Mouse (Mus musculus): Measurements from ENCODE around the gene Brdt. TPM values are rescaled to one million over a fixed set of nuclear protein-coding genes. Genes with fewer than 3 reads are reported as not detected.
A peak's percentile ranks its signal among the peaks of the same experiment; 100 is the strongest.
"Not testable (repeated sequence)": the region's sequence is repeated elsewhere in the genome, so short reads cannot be mapped to it uniquely, and the experiment has no call there.

The Brdt gene
- polyA plus RNA-seq, 1 experiment from 2014 or later, result 0.96 TPM

- Histone ChIP-seq H3K9ac (ENCODE audit: low read length) (peak overlapping the region; percentile 69), H3K27me3 (ENCODE audit: control insufficient read depth, insufficient read depth, low read length) (no peaks in the 10 kb centered on the region), H3K36me3 (ENCODE audit: control insufficient read depth, insufficient read depth) (no peaks in the 10 kb centered on the region), H3K27ac (ENCODE audit: low read length) (peak overlapping the region; percentile 73), H3K9me3 (replicated peaks; ENCODE audit: control insufficient read depth, low read length) (no peaks in the 10 kb centered on the region), H3K4me2 (ENCODE audit: low read depth, low read length) (peak overlapping the region; percentile 63), H3K4me3 (ENCODE audit: low read length) (peak overlapping the region; percentile 66), H3K4me1 (ENCODE audit: control insufficient read depth, insufficient read depth, low read length) (peaks cover 3% of the 10 kb centered on the region; the same call in 1 of the 2 replicates)
- WGBS, result under 1% methylated on average over 33 of the region's 40 CpGs
- ATAC-seq (replicated peaks; ENCODE audit: extremely low read depth, insufficient read depth, low FRiP score), result peak; percentile 94
Measured at GRCm38 (mm10) chr5:107359395-107360053, 28.6 kb downstream of the Brdt start.

GRCm38 (mm10) chr5:107360054-107360730 lies 29.2 kb downstream of the Brdt start:
- ATAC-seq (replicated peaks; ENCODE audit: extremely low read depth, insufficient read depth, low FRiP score), result no peak
- H3K9me3 ChIP-seq (replicated peaks; ENCODE audit: control insufficient read depth, low read length), result no peaks in the 10 kb centered on the region
- H3K36me3 ChIP-seq (ENCODE audit: control insufficient read depth, insufficient read depth), result no peaks in the 10 kb centered on the region
- peak overlapping the region; percentile 66 for H3K4me3 ChIP-seq (ENCODE audit: low read length)
- no peaks in the 10 kb centered on the region for H3K27me3 ChIP-seq (ENCODE audit: control insufficient read depth, insufficient read depth, low read length)
- peak overlapping the region; percentile 73; the same call in 1 of the 2 replicates for H3K27ac ChIP-seq (ENCODE audit: low read length)
- H3K4me1 ChIP-seq (ENCODE audit: control insufficient read depth, insufficient read depth, low read length), result peaks cover 3% of the 10 kb centered on the region; the same call in 1 of the 2 replicates
- H3K4me2 ChIP-seq (ENCODE audit: low read depth, low read length), result peak overlapping the region; percentile 63
- H3K9ac ChIP-seq (ENCODE audit: low read length), result peak overlapping the region; percentile 69
- 31% methylated on average over 9 of the region's 9 CpGs for WGBS

DNA sequence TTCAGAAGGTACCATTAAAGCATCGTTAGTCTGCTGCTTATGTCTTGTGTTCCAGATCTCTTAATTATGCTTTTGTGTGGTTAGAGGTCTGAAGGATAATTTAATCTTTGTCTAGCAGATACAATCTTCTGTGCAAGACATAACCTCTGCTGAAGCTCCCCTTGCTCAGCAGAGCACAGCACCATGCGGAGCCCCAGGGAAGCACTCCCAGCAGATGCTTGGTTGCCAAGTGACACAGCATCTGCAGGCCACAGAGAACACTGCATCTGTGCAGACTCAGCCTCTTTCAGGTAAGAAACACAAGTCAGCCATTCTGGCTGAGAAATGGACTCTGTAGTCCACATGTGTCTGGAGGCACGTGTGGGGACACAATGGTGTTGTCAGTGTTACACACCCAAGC lies 39.1 kb downstream of the Brdt start:
- ATAC-seq (replicated peaks; ENCODE audit: extremely low read depth, insufficient read depth, low FRiP score), result no peak
- WGBS, result 73% methylated on average over 3 of the region's 3 CpGs

DNA sequence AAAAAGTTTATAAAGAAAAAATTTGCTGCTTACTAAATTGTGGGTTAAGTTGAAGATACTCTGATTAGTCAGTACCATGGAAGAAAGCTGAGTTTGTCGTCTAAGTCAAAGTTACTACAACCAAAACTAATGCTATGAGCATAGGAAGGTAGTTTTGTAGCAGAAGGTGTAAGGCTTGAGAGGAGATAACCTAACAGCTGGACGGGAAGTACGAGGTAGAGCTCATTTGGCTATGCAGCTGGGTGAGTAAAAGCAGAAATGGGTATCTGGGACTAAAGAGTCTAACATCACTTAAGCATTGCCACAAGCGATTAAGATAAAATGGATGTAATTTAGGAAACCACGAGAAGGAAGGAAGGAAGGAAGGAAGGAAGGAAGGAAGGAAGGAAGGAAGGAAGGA lies 40.4 kb downstream of the Brdt start:
- Histone ChIP-seq H3K4me1 (ENCODE audit: control insufficient read depth, insufficient read depth, low read length) (no peaks in the 10 kb centered on the region), H3K27me3 (ENCODE audit: control insufficient read depth, insufficient read depth, low read length) (no peaks in the 10 kb centered on the region), H3K4me2 (ENCODE audit: low read depth, low read length) (no peak overlapping the region), H3K36me3 (ENCODE audit: control insufficient read depth, insufficient read depth) (no peaks in the 10 kb centered on the region; the same call in 1 of the 2 replicates), H3K27ac (ENCODE audit: low read length) (no peak overlapping the region), H3K4me3 (ENCODE audit: low read length) (no peak overlapping the region), H3K9me3 (replicated peaks; ENCODE audit: control insufficient read depth, low read length) (no peaks in the 10 kb centered on the region), H3K9ac (ENCODE audit: low read length) (no peak overlapping the region)
- 80% methylated on average over 5 of the region's 5 CpGs for WGBS
- ATAC-seq (replicated peaks; ENCODE audit: extremely low read depth, insufficient read depth, low FRiP score), result no peak

More for the DNA sequence above, 39.1 kb downstream of the Brdt start:
- Histone ChIP-seq H3K9ac (ENCODE audit: low read length) (no peak overlapping the region), H3K9me3 (replicated peaks; ENCODE audit: control insufficient read depth, low read length) (peaks cover 2% of the 10 kb centered on the region; the same call in 1 of the 2 replicates), H3K4me3 (ENCODE audit: low read length) (no peak overlapping the region), H3K4me2 (ENCODE audit: low read depth, low read length) (no peak overlapping the region), H3K4me1 (ENCODE audit: control insufficient read depth, insufficient read depth, low read length) (no peaks in the 10 kb centered on the region), H3K36me3 (ENCODE audit: control insufficient read depth, insufficient read depth) (peaks cover 2% of the 10 kb centered on the region; the same call in 1 of the 2 replicates), H3K27ac (ENCODE audit: low read length) (no peak overlapping the region), H3K27me3 (ENCODE audit: control insufficient read depth, insufficient read depth, low read length) (no peaks in the 10 kb centered on the region)

- ATAC-seq (replicated peaks; ENCODE audit: extremely low read depth, insufficient read depth, low FRiP score), result no peak
- Histone ChIP-seq H3K4me2 (ENCODE audit: low read depth, low read length) (no peak overlapping the region), H3K4me3 (ENCODE audit: low read length) (no peak overlapping the region), H3K27ac (ENCODE audit: low read length) (no peak overlapping the region), H3K36me3 (ENCODE audit: control insufficient read depth, insufficient read depth) (no peaks in the 10 kb centered on the region; the same call in 1 of the 2 replicates), H3K27me3 (ENCODE audit: control insufficient read depth, insufficient read depth, low read length) (no peaks in the 10 kb centered on the region), H3K9ac (ENCODE audit: low read length) (no peak overlapping the region), H3K4me1 (ENCODE audit: control insufficient read depth, insufficient read depth, low read length) (peaks cover 4% of the 10 kb centered on the region; the same call in 1 of the 2 replicates), H3K9me3 (replicated peaks; ENCODE audit: control insufficient read depth, low read length) (no peaks in the 10 kb centered on the region)
- 78% methylated on average over 4 of the region's 4 CpGs for WGBS
Measured at GRCm38 (mm10) chr5:107373256-107373655, 42.3 kb downstream of the Brdt start.

DNA sequence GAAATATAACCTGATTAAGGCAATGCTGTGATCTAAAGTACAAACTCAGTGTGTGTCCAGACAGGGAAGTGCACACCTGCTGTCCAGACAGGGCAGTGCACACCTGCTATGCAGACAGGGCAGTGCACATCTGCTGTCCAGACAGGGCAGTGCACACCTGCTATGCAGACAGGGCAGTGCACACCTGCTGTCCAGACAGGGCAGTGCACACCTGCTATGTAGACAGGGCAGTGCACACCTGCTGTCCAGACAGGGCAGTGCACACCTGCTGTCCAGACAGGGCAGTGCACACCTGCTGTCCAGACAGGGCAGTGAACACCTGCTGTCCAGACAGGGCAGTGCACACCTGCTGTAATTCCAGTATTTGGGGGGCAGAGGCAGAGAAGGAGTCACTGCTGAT lies 55.5 kb downstream of the Brdt start:
- H3K36me3 ChIP-seq (ENCODE audit: control insufficient read depth, insufficient read depth); H3K27me3 ChIP-seq (ENCODE audit: control insufficient read depth, insufficient read depth, low read length); H3K4me3 ChIP-seq (ENCODE audit: low read length); H3K27ac ChIP-seq (ENCODE audit: low read length); H3K9me3 ChIP-seq (replicated peaks; ENCODE audit: control insufficient read depth, low read length); H3K9ac ChIP-seq (ENCODE audit: low read length); H3K4me1 ChIP-seq (ENCODE audit: control insufficient read depth, insufficient read depth, low read length); ATAC-seq (replicated peaks; ENCODE audit: extremely low read depth, insufficient read depth, low FRiP score); H3K4me2 ChIP-seq (ENCODE audit: low read depth, low read length): not testable (repeated sequence)

- no peak overlapping the region for H3K4me2 ChIP-seq (ENCODE audit: low read depth, low read length)
- H3K36me3 ChIP-seq (ENCODE audit: control insufficient read depth, insufficient read depth), result peaks cover 1% of the 10 kb centered on the region
- ATAC-seq (replicated peaks; ENCODE audit: extremely low read depth, insufficient read depth, low FRiP score), result no peak
- no peaks in the 10 kb centered on the region for H3K27me3 ChIP-seq (ENCODE audit: control insufficient read depth, insufficient read depth, low read length)
- H3K4me3 ChIP-seq (ENCODE audit: low read length), result no peak overlapping the region
- WGBS, result 77% methylated on average over 1 of the region's 1 CpGs
- H3K9me3 ChIP-seq (replicated peaks; ENCODE audit: control insufficient read depth, low read length), result no peaks in the 10 kb centered on the region; the same call in 1 of the 2 replicates
- no peaks in the 10 kb centered on the region for H3K4me1 ChIP-seq (ENCODE audit: control insufficient read depth, insufficient read depth, low read length)
- no peak overlapping the region for H3K27ac ChIP-seq (ENCODE audit: low read length)
- no peak overlapping the region for H3K9ac ChIP-seq (ENCODE audit: low read length)
Measured at GRCm38 (mm10) chr5:107387788-107388187, 56.8 kb downstream of the Brdt start.

DNA sequence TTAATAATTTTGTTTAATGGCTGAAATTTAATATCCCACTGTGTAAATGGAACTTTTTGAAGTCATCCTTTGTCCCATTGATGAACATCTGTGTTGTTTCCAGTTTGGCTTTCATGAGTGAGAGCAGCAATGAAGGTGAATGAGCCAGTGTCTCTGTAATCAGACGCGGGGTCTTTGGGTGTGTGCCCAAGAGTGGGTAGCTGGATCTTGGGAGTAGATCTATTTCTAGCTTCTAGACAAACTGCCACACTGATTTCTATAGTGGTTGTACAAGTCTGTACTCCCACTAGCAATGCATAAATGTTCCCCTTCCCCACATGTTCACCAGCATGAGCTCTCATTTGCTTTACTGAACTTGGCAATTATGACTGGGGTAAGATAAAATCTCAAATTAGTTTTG lies 58.4 kb downstream of the Brdt start:
- no peak overlapping the region for H3K27ac ChIP-seq (ENCODE audit: low read length)
- H3K4me2 ChIP-seq (ENCODE audit: low read depth, low read length), result no peak overlapping the region
- no peaks in the 10 kb centered on the region for H3K4me1 ChIP-seq (ENCODE audit: control insufficient read depth, insufficient read depth, low read length)
- H3K36me3 ChIP-seq (ENCODE audit: control insufficient read depth, insufficient read depth), result no peaks in the 10 kb centered on the region
- no peaks in the 10 kb centered on the region for H3K9me3 ChIP-seq (replicated peaks; ENCODE audit: control insufficient read depth, low read length)
- no peak overlapping the region for H3K9ac ChIP-seq (ENCODE audit: low read length)
- 92% methylated on average over 2 of the region's 2 CpGs for WGBS
- no peak overlapping the region for H3K4me3 ChIP-seq (ENCODE audit: low read length)
- H3K27me3 ChIP-seq (ENCODE audit: control insufficient read depth, insufficient read depth, low read length), result no peaks in the 10 kb centered on the region
- no peak for ATAC-seq (replicated peaks; ENCODE audit: extremely low read depth, insufficient read depth, low FRiP score)

DNA sequence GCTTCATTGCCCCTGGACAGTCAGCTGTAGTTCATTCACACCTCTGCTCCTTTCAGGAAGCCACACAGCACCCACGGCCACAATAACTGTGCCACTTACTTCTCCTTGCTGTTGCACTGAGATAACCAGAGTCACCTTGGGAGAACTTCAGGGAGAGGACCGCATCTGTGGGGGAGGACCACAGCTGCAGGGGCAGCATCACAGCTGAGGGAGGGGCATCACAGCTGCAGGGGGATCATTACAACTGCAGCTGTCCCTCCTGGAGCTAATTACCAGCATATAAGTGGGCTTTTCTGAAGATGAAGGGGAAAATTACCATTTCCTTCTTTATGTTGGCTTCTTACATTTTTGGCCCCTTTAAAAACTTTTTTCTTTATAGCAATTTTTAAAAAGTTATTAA lies 63.5 kb downstream of the Brdt start:
- no peaks in the 10 kb centered on the region for H3K9me3 ChIP-seq (replicated peaks; ENCODE audit: control insufficient read depth, low read length)
- H3K9ac ChIP-seq (ENCODE audit: low read length), result no peak overlapping the region
- no peak overlapping the region for H3K4me3 ChIP-seq (ENCODE audit: low read length)
- no peak overlapping the region for H3K4me2 ChIP-seq (ENCODE audit: low read depth, low read length)
- H3K4me1 ChIP-seq (ENCODE audit: control insufficient read depth, insufficient read depth, low read length), result no peaks in the 10 kb centered on the region
- ATAC-seq (replicated peaks; ENCODE audit: extremely low read depth, insufficient read depth, low FRiP score), result no peak
- no peak overlapping the region for H3K27ac ChIP-seq (ENCODE audit: low read length)
- no peaks in the 10 kb centered on the region for H3K36me3 ChIP-seq (ENCODE audit: control insufficient read depth, insufficient read depth)
- H3K27me3 ChIP-seq (ENCODE audit: control insufficient read depth, insufficient read depth, low read length), result no peaks in the 10 kb centered on the region
- WGBS, result 44% methylated on average over 2 of the region's 2 CpGs

Measured in heart, embryonic 16.5 days (tissue).